Mouse (Mus musculus): ENCODE measurements around the gene Ryr3. TPM values are rescaled to one million over a fixed set of nuclear protein-coding genes. Genes with fewer than 3 reads are reported as not detected.

Gene Ryr3
- polyA plus RNA-seq, 1 experiment = 5.3 TPM

- no peak overlapping the region for H3ac ChIP-seq (ENCODE audit: control insufficient read depth, insufficient read length)
- no peak overlapping the region for H3K4me2 ChIP-seq (ENCODE audit: low read depth)
- no peaks in the 10 kb centered on the region for H3K36me3 ChIP-seq (ENCODE audit: control insufficient read depth, insufficient read depth)
- TF ChIP-seq MYOG (IDR thresholded peaks at IDR 0.05; ENCODE audit: control insufficient read depth in 1 of 3, insufficient read depth in 1 of 3, insufficient read length in 2 of 3, low read depth in 2 of 3) (no peak), POLR2A (IDR thresholded peaks at IDR 0.05; ENCODE audit: insufficient read length, low read depth) (no peak), SRF (IDR thresholded peaks at IDR 0.05; ENCODE audit: control insufficient read depth, insufficient read length, low read depth) (no peak), MAX (IDR thresholded peaks at IDR 0.05; ENCODE audit: low read depth) (no peak), MYOD1 (IDR thresholded peaks at IDR 0.05; ENCODE audit: control insufficient read depth in 1 of 3, insufficient read length in 2 of 3, low read depth in 2 of 3) (no peak), REST (IDR thresholded peaks at IDR 0.05; ENCODE audit: insufficient read depth, insufficient read length) (no peak), TCF3 (IDR thresholded peaks at IDR 0.05; ENCODE audit: insufficient read length, low read depth) (no peak), TCF12 (IDR thresholded peaks at IDR 0.05; ENCODE audit: insufficient read depth, poor library complexity, severe bottlenecking) (no peak)
- no peaks in the 10 kb centered on the region for H3K27me3 ChIP-seq (ENCODE audit: control insufficient read depth, insufficient read depth, insufficient read length)
- no peaks in the 10 kb centered on the region for H3K79me2 ChIP-seq (ENCODE audit: control insufficient read depth, insufficient read depth)
- H3K4me3 ChIP-seq = no peak overlapping the region
Observed at GRCm38 (mm10) chr2:112881805-112882204, 335.1 kb downstream of the Ryr3 start.

DNA sequence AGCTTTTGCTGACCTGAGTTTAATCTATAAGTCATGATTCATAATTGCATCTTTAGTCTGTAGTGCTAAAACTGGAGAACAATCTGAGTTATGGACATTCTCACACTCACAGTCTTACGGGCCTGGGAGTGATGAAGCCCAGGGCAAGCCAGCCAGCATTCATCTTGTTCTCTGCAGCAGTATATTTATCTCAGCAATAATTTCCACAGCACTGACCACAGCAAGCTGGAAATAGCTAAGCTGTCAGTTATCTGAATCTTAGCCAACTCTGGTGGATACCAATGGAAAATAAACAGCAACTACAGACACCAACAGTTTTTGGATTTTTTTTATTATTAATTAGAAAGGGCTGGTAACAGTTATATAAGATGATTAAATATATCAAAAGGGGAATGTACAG, 335.5 kb downstream of the Ryr3 start:
- no peaks in the 10 kb centered on the region for H3K79me2 ChIP-seq (ENCODE audit: control insufficient read depth, insufficient read depth)
- H3K4me3 ChIP-seq = no peak overlapping the region
- no peak overlapping the region for H3ac ChIP-seq (ENCODE audit: control insufficient read depth, insufficient read length)
- H3K27me3 ChIP-seq (ENCODE audit: control insufficient read depth, insufficient read depth, insufficient read length) = no peaks in the 10 kb centered on the region
- H3K36me3 ChIP-seq (ENCODE audit: control insufficient read depth, insufficient read depth) = no peaks in the 10 kb centered on the region
- H3K4me2 ChIP-seq (ENCODE audit: low read depth) = no peak overlapping the region
- TF ChIP-seq MYOD1 (IDR thresholded peaks at IDR 0.05; ENCODE audit: control insufficient read depth in 1 of 3, insufficient read length in 2 of 3, low read depth in 2 of 3) = no peak
- TF ChIP-seq TCF12 (IDR thresholded peaks at IDR 0.05; ENCODE audit: insufficient read depth, poor library complexity, severe bottlenecking) = no peak
- TF ChIP-seq CEBPB (IDR thresholded peaks at IDR 0.05; ENCODE audit: insufficient read depth, poor library complexity, severe bottlenecking) = no peak
- no peak for TF ChIP-seq REST (IDR thresholded peaks at IDR 0.05; ENCODE audit: insufficient read depth, insufficient read length)
- no peak for TF ChIP-seq POLR2AphosphoS2 (IDR thresholded peaks at IDR 0.05; ENCODE audit: insufficient read length, low read depth)
- TF ChIP-seq SRF (IDR thresholded peaks at IDR 0.05; ENCODE audit: control insufficient read depth, insufficient read length, low read depth) = no peak
- TF ChIP-seq MAX (IDR thresholded peaks at IDR 0.05; ENCODE audit: low read depth) = no peak
- TF ChIP-seq MYOG (IDR thresholded peaks at IDR 0.05; ENCODE audit: control insufficient read depth in 1 of 3, insufficient read depth in 1 of 3, insufficient read length in 2 of 3, low read depth in 2 of 3) = no peak

DNA sequence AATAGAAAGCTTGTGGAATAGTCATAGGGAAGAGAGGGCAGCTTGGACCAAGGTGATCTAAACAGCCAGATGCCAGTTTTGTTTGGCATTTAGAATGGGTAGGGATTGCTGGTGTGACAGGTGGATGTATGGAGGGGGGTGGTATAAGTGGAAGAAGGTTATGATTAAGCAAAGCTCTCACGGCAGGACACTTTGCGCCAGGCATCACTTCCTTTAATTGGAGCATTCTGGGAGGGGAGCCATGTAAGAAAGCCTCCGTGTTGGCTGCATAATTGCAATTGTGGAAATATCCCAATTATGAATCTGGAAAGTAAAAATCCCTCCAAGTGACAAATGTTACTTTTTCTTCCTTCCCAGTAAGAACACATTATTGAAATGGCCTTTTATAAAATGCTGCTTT, 339.5 kb downstream of the Ryr3 start:
- H3K4me2 ChIP-seq (ENCODE audit: low read depth) = no peak overlapping the region
- no peaks in the 10 kb centered on the region for H3K27me3 ChIP-seq (ENCODE audit: control insufficient read depth, insufficient read depth, insufficient read length)
- no peak overlapping the region for H3K4me3 ChIP-seq
- no peaks in the 10 kb centered on the region for H3K36me3 ChIP-seq (ENCODE audit: control insufficient read depth, insufficient read depth)
- no peak overlapping the region for H3ac ChIP-seq (ENCODE audit: control insufficient read depth, insufficient read length)
- no peaks in the 10 kb centered on the region for H3K79me2 ChIP-seq (ENCODE audit: control insufficient read depth, insufficient read depth)
- TF ChIP-seq TCF3 (IDR thresholded peaks at IDR 0.05; ENCODE audit: insufficient read length, low read depth) (no peak), CEBPB (IDR thresholded peaks at IDR 0.05; ENCODE audit: insufficient read depth, poor library complexity, severe bottlenecking) (no peak), USF1 (IDR thresholded peaks at IDR 0.05; ENCODE audit: low read depth) (no peak), POLR2AphosphoS2 (IDR thresholded peaks at IDR 0.05; ENCODE audit: insufficient read length, low read depth) (no peak), MYOG (IDR thresholded peaks at IDR 0.05; ENCODE audit: control insufficient read depth in 1 of 3, insufficient read depth in 1 of 3, insufficient read length in 2 of 3, low read depth in 2 of 3) (no peak), POLR2A (IDR thresholded peaks at IDR 0.05; ENCODE audit: insufficient read length, low read depth) (no peak), MAX (IDR thresholded peaks at IDR 0.05; ENCODE audit: low read depth) (no peak), MYOD1 (IDR thresholded peaks at IDR 0.05; ENCODE audit: control insufficient read depth in 1 of 3, insufficient read length in 2 of 3, low read depth in 2 of 3) (no peak), SRF (IDR thresholded peaks at IDR 0.05; ENCODE audit: control insufficient read depth, insufficient read length, low read depth) (no peak), REST (IDR thresholded peaks at IDR 0.05; ENCODE audit: insufficient read depth, insufficient read length) (no peak), TCF12 (IDR thresholded peaks at IDR 0.05; ENCODE audit: insufficient read depth, poor library complexity, severe bottlenecking) (no peak), E2F4 (IDR thresholded peaks at IDR 0.05; ENCODE audit: insufficient read depth) (no peak)

- Histone ChIP-seq H3K79me2 (ENCODE audit: control insufficient read depth, insufficient read depth) (no peaks in the 10 kb centered on the region), H3K4me2 (ENCODE audit: low read depth) (no peak overlapping the region), H3K27me3 (ENCODE audit: control insufficient read depth, insufficient read depth, insufficient read length) (no peaks in the 10 kb centered on the region), H3K4me3 (no peak overlapping the region), H3K36me3 (ENCODE audit: control insufficient read depth, insufficient read depth) (no peaks in the 10 kb centered on the region), H3ac (ENCODE audit: control insufficient read depth, insufficient read length) (no peak overlapping the region)
- TF ChIP-seq POLR2A (IDR thresholded peaks at IDR 0.05; ENCODE audit: insufficient read length, low read depth) = no peak
Observed at GRCm38 (mm10) chr2:112866043-112866551, 350.8 kb downstream of the Ryr3 start.

DNA sequence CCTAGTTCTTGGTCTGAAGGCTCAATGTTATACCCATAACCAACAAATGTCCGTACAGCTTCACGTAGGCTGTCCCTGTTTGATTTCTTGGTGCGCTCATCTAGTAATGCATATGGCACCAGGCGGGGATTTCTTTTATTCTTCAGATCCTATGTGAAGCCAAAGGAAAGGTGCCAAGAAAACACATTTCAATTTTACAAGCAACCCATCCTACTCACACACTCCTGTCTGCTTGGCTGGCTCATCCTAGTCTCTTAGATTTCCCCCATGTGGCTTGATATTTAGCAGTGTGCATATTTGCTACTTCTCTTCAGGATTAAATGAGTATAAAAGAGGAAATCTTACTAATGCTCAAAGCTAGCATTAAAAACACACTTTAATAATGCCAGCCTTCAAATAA, 355.1 kb downstream of the Ryr3 start:
- Histone ChIP-seq H3K36me3 (ENCODE audit: control insufficient read depth, insufficient read depth) (no peaks in the 10 kb centered on the region), H3K79me2 (ENCODE audit: control insufficient read depth, insufficient read depth) (no peaks in the 10 kb centered on the region), H3ac (ENCODE audit: control insufficient read depth, insufficient read length) (no peak overlapping the region), H3K4me2 (ENCODE audit: low read depth) (no peak overlapping the region), H3K4me3 (no peak overlapping the region), H3K27me3 (ENCODE audit: control insufficient read depth, insufficient read depth, insufficient read length) (no peaks in the 10 kb centered on the region)
- TF ChIP-seq E2F4 (IDR thresholded peaks at IDR 0.05; ENCODE audit: insufficient read depth) (no peak), SRF (IDR thresholded peaks at IDR 0.05; ENCODE audit: control insufficient read depth, insufficient read length, low read depth) (no peak), CEBPB (IDR thresholded peaks at IDR 0.05; ENCODE audit: insufficient read depth, poor library complexity, severe bottlenecking) (no peak), MYOD1 (IDR thresholded peaks at IDR 0.05; ENCODE audit: control insufficient read depth in 1 of 3, insufficient read length in 2 of 3, low read depth in 2 of 3) (no peak), USF1 (IDR thresholded peaks at IDR 0.05; ENCODE audit: low read depth) (no peak), TCF3 (IDR thresholded peaks at IDR 0.05; ENCODE audit: insufficient read length, low read depth) (no peak)

Data from myocyte (in vitro differentiated cells).